Mouse (Mus musculus) colon, adult 2 months (tissue): ENCODE data around the gene Cela2a. TPM values are rescaled to one million over a fixed set of nuclear protein-coding genes. Genes with fewer than 3 reads are reported as not detected.

Source experiments
- polyA plus RNA-seq: library from polyadenylated mRNA; depleted of rRNA; stranded (reverse); fragments of >200 nt; gene quantifications from 2 replicates; pipeline ENCODE4 v1.2.3, GENCODE M21; 2012; rRNA removed

Gene Cela2a
- 9.3 and 11,101 TPM in 2 replicates for polyA plus RNA-seq

GRCm38 (mm10) chr4:141826060-141826459 lies at the start of gene Cela2a:
Gene Cela2a (minus strand): TSS chr4:141826160.

DNA sequence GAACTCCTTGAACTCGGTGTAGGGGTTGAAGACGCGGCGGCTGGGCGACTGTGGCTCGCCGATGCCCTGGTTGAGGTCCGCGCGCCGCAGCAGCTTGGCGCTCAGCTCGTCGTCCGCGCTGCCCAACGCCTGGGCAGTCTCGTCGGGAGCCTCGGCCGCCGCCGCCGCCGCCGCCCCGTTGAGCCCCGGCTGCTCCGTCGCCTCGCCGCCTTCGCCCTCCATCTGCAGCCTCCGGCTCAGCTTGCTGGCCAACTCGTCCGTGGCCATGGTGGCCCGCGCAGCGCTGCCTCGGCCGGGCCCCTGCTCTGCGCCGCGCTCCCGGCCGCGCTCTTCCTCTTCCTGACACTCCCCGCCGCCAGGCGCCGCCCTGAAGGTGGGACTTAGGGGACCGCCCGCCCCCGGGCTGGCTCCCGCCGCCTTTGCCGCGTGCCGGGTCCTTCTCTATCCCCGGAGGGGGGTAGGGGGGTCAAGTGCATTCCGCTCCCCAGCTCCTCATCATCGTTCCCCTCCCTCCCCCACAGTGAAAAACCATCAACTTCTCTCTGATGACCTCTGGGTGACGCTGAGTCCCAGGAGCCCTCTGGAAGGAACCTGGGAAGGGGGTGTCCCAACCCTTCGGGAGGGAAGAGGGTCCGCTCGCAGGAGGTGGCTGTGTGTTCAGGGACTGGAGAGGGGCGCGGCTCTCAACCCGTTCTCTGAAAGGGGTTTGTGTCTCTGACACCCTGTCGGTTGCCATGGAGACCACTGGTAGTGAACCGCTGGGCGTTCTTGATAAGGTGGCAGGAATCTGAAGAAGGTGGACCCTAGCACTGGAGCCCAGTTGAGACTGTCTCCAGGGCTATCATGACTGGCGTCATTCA lies 48.9 kb upstream of the Cela2a start, which contains the start of gene Efhd2:
TSS of gene Efhd2 (minus strand) at position 320 of the 860 bp plus-strand sequence.

GRCm38 (mm10) chr4:141845999-141846398 lies 20.0 kb upstream of the Cela2a start, which contains the start of gene Ctrc:
Gene Ctrc (minus strand): TSS chr4:141846359.

GRCm38 (mm10) chr4:141793282-141794151 lies 32.4 kb downstream of the Cela2a start, which contains the start of gene Casp9:
Gene Casp9 (plus strand): TSS chr4:141793612.

GRCm38 (mm10) chr4:141790524-141790990 lies 35.4 kb downstream of the Cela2a start, which contains the start of gene Dnajc16:
Gene Dnajc16 (minus strand): TSS chr4:141790931.

Other genes with a start within 250 kb of the Cela2a start
- gene Fblim1, start 220.1 kb downstream of the Cela2a start, polyA plus RNA-seq, result 118 and 124 TPM in 2 replicates
- 43.3 and 46.4 TPM in 2 replicates for gene Tmem82, start 207.5 kb downstream of the Cela2a start, polyA plus RNA-seq
- 44.8 and 48.5 TPM in 2 replicates for gene Slc25a34, start 202.3 kb downstream of the Cela2a start, polyA plus RNA-seq
- 28.6 and 29.1 TPM in 2 replicates for gene Plekhm2, start 161.3 kb downstream of the Cela2a start, polyA plus RNA-seq
- 8.7 and 14.3 TPM in 2 replicates for gene Rsc1a1, start 140.6 kb downstream of the Cela2a start, polyA plus RNA-seq
- gene Ddi2, start 102.7 kb downstream of the Cela2a start, polyA plus RNA-seq, result 17.2 and 20.5 TPM in 2 replicates
- gene Agmat, start 79.5 kb downstream of the Cela2a start, polyA plus RNA-seq, result 0.17 and 0.58 TPM in 2 replicates
- gene Dnajc16, start 35.2 kb downstream of the Cela2a start, polyA plus RNA-seq, result 8.2 and 9.1 TPM in 2 replicates
- gene Casp9, start 32.5 kb downstream of the Cela2a start, polyA plus RNA-seq, result 21.1 and 22.4 TPM in 2 replicates
- 0.84 and 1,055 TPM in 2 replicates for gene Ctrc, start 20.2 kb upstream of the Cela2a start, polyA plus RNA-seq
- 224 and 309 TPM in 2 replicates for gene Efhd2, start 48.8 kb upstream of the Cela2a start, polyA plus RNA-seq
- gene Fhad1, start 188.9 kb upstream of the Cela2a start, polyA plus RNA-seq, result 0.44 and 1.6 TPM in 2 replicates